Mouse (Mus musculus): Measurements from ENCODE around the gene Akr1c19.

DNA sequence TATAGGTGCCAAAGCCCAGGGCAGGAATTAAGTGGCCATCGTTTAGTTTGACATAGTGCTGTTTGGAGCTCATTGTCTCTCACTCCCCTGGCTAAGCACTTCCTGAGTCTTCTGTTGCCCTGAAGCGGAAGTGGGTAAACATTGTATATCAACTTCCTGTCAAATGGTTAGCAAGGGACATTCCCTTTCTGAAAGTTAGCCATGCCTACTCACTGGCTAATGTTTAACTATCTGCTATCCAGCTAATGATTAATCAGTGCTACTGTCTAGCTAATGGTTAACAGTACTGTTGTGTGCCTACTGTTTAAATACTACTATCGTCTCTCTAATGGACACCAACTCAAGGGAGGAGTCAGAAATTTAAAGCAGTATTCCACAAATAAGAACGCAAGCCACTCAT, 50.8 kb downstream of the Akr1c19 start, which contains the start of gene Akr1c12:
- TF ChIP-seq CTCF (conservative IDR thresholded peaks at IDR 0.05; ENCODE audit: insufficient read depth, insufficient read length, low read depth, low read length) = no peak
- TF ChIP-seq POLR2A (IDR thresholded peaks at IDR 0.05; ENCODE audit: low read depth, low read length) = no peak

All from kidney, adult 2 months (tissue).